Mouse (Mus musculus) liver, adult 2 months (tissue): ENCODE measurements at regions not wholly inside any gene's neighbourhood (a gene's known extent, or its start where the extent isn't known, plus 50 kb on each side); places are given as distances from the start of the nearest gene placed in this dataset.

Experiments
- CTCF ChIP-seq: fragments of 200-500 bp; IDR thresholded peaks from 2 replicates; pipeline ENCODE4 v1.5.1; 2011; ENCODE audit warnings: low read depth, low read length, control low read depth
- POLR2A ChIP-seq: fragments of 200-500 bp; IDR thresholded peaks from 2 replicates; pipeline ENCODE4 v1.6.1; 2011; ENCODE audit warnings: low read length, control low read depth; ENCODE audit not compliant: insufficient read depth; ENCODE audit errors: extremely low read depth

GRCm38 (mm10) chr5:26572691-26573191 is 244.3 kb upstream of the Dpp6 start:
- TF ChIP-seq CTCF = no peak
- no peak for TF ChIP-seq POLR2A
